Mouse (Mus musculus): ENCODE measurements around the gene Hoxa3. TPM values are rescaled to one million over a fixed set of nuclear protein-coding genes. Genes with fewer than 3 reads are reported as not detected.

The Hoxa3 gene
- polyA plus RNA-seq, 1 experiment from 2014 or later, result 0.86 TPM

DNA sequence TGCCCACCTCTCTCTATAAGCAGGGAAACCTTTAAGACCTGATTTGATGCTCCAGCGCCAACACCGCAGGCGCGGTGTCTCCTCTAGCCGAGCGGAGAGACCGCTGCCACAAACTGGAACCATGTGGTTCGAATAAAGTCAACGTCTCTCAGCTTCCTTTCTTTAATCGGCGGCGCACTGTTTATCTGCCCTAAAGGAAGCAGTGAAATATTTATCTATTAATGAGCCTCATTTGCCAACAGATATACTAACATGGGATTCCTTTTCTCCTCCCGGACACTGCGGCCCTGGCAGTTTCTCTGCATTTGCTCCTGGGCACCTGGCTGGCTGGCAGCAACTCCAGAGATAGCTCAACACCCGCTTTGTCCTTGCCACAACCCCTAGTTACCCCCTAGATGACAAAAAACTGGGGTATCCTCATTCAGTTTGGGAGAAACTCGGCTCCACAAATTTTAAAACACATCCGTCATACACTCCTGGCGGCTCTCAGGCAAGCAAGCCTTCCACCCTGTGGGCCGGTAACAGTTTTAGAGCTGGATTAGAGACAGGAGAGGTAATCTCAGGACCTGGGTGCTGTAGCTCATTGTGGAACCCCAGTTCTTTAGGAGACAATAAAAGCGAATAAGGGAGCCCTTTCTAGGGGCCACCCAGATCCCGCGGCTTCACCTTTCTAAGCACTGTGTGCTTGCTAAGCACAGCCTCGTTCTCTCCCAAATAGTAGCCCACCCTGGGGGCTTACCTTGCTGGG lies 4.9 kb upstream of the Hoxa3 start:
- 5% methylated on average over 23 of the region's 23 CpGs for WGBS
- H3K4me2 ChIP-seq (ENCODE audit: low read length), result 0 out of 2 replicates have a peak overlapping the region, but pooled peaks have one; percentile 45
- no peak overlapping the region for H3K9ac ChIP-seq (ENCODE audit: low read length)
- no peak for ATAC-seq (ENCODE audit: insufficient number of reproducible peaks, insufficient read depth, low FRiP score, low read depth)
- H3K9me3 ChIP-seq (ENCODE audit: control insufficient read depth, low read length), result no peaks in the 10 kb centered on the region
- peak overlapping the region in 1 of 2 experiments; percentile 24; a peak in 1 of 4 replicates for H3K4me3 ChIP-seq (ENCODE audit: control insufficient read depth in 1 of 2, insufficient read depth in 1 of 2, low read depth in 1 of 2, low read length in 2 of 2)
- H3K27me3 ChIP-seq (ENCODE audit: control insufficient read depth, insufficient read depth, low read length), result peaks cover 100% of the 10 kb centered on the region
- no peak overlapping the region for H3K27ac ChIP-seq (replicated peaks in 1 of 2; ENCODE audit: control insufficient read depth in 1 of 2, insufficient read depth in 1 of 2, low read depth in 2 of 2, low read length in 2 of 2)
- peaks cover 2 to 17% of the 10 kb centered on the region in 2 experiments; a peak in 1 of 4 replicates for H3K4me1 ChIP-seq (ENCODE audit: control insufficient read depth in 2 of 2, insufficient read depth in 2 of 2, low read length in 2 of 2)
- no peaks in the 10 kb centered on the region for H3K36me3 ChIP-seq (ENCODE audit: control insufficient read depth, insufficient read depth, low read length)

DNA sequence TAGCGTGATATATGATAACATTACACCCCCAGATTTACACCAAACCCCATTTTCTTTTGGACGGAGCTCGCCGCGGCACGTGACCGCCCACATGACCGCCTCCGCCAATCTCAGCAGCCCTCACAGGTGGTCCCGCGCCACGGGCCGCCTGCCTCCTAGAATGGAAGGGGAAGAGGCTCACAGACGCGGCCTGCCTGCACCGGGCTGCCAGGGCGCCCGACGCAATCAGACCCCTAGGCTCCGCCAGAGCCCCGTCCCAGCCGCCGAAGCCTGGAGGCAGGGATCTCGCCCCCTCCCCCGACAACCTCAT lies 4.3 kb upstream of the Hoxa3 start:
- ATAC-seq (ENCODE audit: insufficient number of reproducible peaks, insufficient read depth, low FRiP score, low read depth), result no peak
- H3K4me1 ChIP-seq (ENCODE audit: control insufficient read depth in 2 of 2, insufficient read depth in 2 of 2, low read length in 2 of 2), result peaks cover 2 to 20% of the 10 kb centered on the region in 2 experiments; a peak in 1 of 4 replicates
- no peak overlapping the region for H3K9ac ChIP-seq (ENCODE audit: low read length)
- no peak overlapping the region for H3K27ac ChIP-seq (replicated peaks in 1 of 2; ENCODE audit: control insufficient read depth in 1 of 2, insufficient read depth in 1 of 2, low read depth in 2 of 2, low read length in 2 of 2)
- peaks cover 100% of the 10 kb centered on the region for H3K27me3 ChIP-seq (ENCODE audit: control insufficient read depth, insufficient read depth, low read length)
- H3K4me3 ChIP-seq (ENCODE audit: control insufficient read depth in 1 of 2, insufficient read depth in 1 of 2, low read depth in 1 of 2, low read length in 2 of 2), result peak overlapping the region; percentile 4 to 24; a peak in 3 of 4 replicates
- H3K4me2 ChIP-seq (ENCODE audit: low read length), result peak overlapping the region; percentile 45
- no peaks in the 10 kb centered on the region for H3K36me3 ChIP-seq (ENCODE audit: control insufficient read depth, insufficient read depth, low read length)
- under 1% methylated on average over 25 of the region's 25 CpGs for WGBS
- no peaks in the 10 kb centered on the region for H3K9me3 ChIP-seq (ENCODE audit: control insufficient read depth, low read length)

GRCm38 (mm10) chr6:52216691-52217458 lies 3.7 kb upstream of the Hoxa3 start:
- Histone ChIP-seq H3K4me3 (ENCODE audit: control insufficient read depth in 1 of 2, insufficient read depth in 1 of 2, low read depth in 1 of 2, low read length in 2 of 2) (peak overlapping the region; percentile 4 to 24; a peak in 3 of 4 replicates), H3K4me1 (ENCODE audit: control insufficient read depth in 2 of 2, insufficient read depth in 2 of 2, low read length in 2 of 2) (peaks cover 2 to 19% of the 10 kb centered on the region in 2 experiments; a peak in 1 of 4 replicates), H3K27me3 (ENCODE audit: control insufficient read depth, insufficient read depth, low read length) (peaks cover 100% of the 10 kb centered on the region), H3K9me3 (ENCODE audit: control insufficient read depth, low read length) (no peaks in the 10 kb centered on the region), H3K27ac (replicated peaks in 1 of 2; ENCODE audit: control insufficient read depth in 1 of 2, insufficient read depth in 1 of 2, low read depth in 2 of 2, low read length in 2 of 2) (no peak overlapping the region), H3K36me3 (ENCODE audit: control insufficient read depth, insufficient read depth, low read length) (no peaks in the 10 kb centered on the region), H3K9ac (ENCODE audit: low read length) (no peak overlapping the region), H3K4me2 (ENCODE audit: low read length) (peak overlapping the region; percentile 45)
- 3% methylated on average over 60 of the region's 60 CpGs for WGBS
- ATAC-seq (ENCODE audit: insufficient number of reproducible peaks, insufficient read depth, low FRiP score, low read depth), result no peak

DNA sequence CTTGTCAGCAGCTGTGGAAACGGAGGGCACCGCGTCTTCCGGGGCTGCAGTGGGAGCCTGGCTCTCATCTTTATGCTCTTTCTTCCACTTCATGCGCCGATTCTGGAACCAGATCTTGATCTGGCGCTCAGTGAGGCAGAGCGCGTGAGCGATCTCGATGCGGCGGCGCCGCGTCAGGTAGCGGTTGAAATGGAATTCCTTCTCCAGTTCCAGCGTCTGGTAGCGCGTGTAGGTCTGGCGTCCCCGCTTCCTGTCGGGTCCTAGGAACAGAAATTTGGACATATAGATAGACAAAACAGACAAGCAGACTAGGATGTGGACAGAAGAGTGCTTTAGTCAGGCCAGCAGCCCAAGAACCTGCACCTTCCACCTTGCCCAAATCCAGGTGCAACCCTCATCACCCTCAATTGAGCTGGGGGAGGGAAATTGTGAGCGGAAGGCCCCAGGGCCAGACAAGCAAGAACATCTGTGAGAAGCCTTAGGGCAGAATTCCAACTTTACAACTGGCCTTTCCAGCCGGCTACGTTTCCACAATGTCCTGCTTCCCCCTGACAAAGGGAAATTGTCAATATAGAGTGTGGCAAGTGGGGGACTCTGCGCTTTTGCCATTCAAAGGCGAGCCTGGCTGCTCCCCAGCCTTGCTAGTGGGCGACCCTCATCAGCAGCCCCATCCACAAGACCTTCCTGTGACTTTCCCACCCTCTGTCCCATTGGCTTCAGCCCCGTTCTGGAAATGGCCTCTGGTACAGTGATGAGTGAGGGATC lies 2.8 kb upstream of the Hoxa3 start:
- no peak overlapping the region for H3K4me3 ChIP-seq (ENCODE audit: control insufficient read depth in 1 of 2, insufficient read depth in 1 of 2, low read depth in 1 of 2, low read length in 2 of 2)
- 1% methylated on average over 30 of the region's 30 CpGs for WGBS
- no peaks in the 10 kb centered on the region for H3K36me3 ChIP-seq (ENCODE audit: control insufficient read depth, insufficient read depth, low read length)
- H3K9me3 ChIP-seq (ENCODE audit: control insufficient read depth, low read length), result no peaks in the 10 kb centered on the region
- H3K9ac ChIP-seq (ENCODE audit: low read length), result no peak overlapping the region
- ATAC-seq (ENCODE audit: insufficient number of reproducible peaks, insufficient read depth, low FRiP score, low read depth), result no peak
- H3K4me2 ChIP-seq (ENCODE audit: low read length), result no peak overlapping the region
- H3K4me1 ChIP-seq (ENCODE audit: control insufficient read depth in 2 of 2, insufficient read depth in 2 of 2, low read length in 2 of 2), result peaks cover 3 to 14% of the 10 kb centered on the region in 2 experiments; a peak in 2 of 4 replicates
- peaks cover 100% of the 10 kb centered on the region for H3K27me3 ChIP-seq (ENCODE audit: control insufficient read depth, insufficient read depth, low read length)
- no peak overlapping the region for H3K27ac ChIP-seq (replicated peaks in 1 of 2; ENCODE audit: control insufficient read depth in 1 of 2, insufficient read depth in 1 of 2, low read depth in 2 of 2, low read length in 2 of 2)

DNA sequence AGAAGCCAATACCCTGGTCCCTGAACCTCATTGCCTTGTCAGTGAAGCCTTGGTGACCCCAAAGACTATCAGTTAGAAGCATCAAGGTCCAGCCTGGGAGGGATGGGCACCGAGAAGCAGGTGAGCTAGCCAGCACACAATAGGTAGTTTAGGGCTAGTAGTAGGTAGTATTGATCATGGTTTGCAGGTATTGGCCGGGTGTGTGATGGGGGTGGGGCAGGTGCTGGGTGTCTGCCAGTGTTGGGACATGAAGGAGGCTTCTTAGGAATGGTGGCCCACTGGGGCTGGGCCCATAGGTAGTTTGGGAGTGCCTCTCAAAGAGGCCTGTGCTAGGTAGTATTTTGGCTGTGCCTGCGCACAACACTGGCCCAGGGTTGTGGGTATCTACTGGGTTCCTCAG lies 1.9 kb upstream of the Hoxa3 start:
- Histone ChIP-seq H3K36me3 (ENCODE audit: control insufficient read depth, insufficient read depth, low read length) (no peaks in the 10 kb centered on the region), H3K4me2 (ENCODE audit: low read length) (no peak overlapping the region), H3K27ac (replicated peaks in 1 of 2; ENCODE audit: control insufficient read depth in 1 of 2, insufficient read depth in 1 of 2, low read depth in 2 of 2, low read length in 2 of 2) (no peak overlapping the region), H3K4me1 (ENCODE audit: control insufficient read depth in 2 of 2, insufficient read depth in 2 of 2, low read length in 2 of 2) (peaks cover 3 to 14% of the 10 kb centered on the region in 2 experiments; a peak in 2 of 4 replicates), H3K4me3 (ENCODE audit: control insufficient read depth in 1 of 2, insufficient read depth in 1 of 2, low read depth in 1 of 2, low read length in 2 of 2) (no peak overlapping the region), H3K9me3 (ENCODE audit: control insufficient read depth, low read length) (no peaks in the 10 kb centered on the region), H3K27me3 (ENCODE audit: control insufficient read depth, insufficient read depth, low read length) (peaks cover 100% of the 10 kb centered on the region), H3K9ac (ENCODE audit: low read length) (no peak overlapping the region)
- no peak for ATAC-seq (ENCODE audit: insufficient number of reproducible peaks, insufficient read depth, low FRiP score, low read depth)
- WGBS, result 13% methylated on average over 3 of the region's 3 CpGs

DNA sequence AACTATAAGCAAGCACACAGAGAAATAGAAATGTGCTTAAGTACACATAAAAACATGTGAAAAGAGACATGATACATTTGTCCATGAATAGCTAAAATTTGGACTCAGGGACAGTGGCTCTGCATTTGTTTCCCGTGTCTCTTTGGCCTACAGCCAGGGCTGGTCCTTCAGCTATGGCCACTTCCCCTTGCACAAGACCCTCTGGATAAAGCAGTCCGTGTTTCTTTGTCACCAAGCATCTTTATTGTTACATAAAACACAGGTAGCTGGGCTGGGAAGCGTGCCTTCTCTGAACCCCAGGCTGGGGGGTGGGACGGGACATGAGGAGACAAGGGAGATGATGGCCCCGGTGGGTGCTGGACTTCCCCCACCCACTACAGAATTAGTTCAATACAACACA lies 1.1 kb upstream of the Hoxa3 start:
- H3K36me3 ChIP-seq (ENCODE audit: control insufficient read depth, insufficient read depth, low read length), result no peaks in the 10 kb centered on the region
- no peak overlapping the region for H3K27ac ChIP-seq (replicated peaks in 1 of 2; ENCODE audit: control insufficient read depth in 1 of 2, insufficient read depth in 1 of 2, low read depth in 2 of 2, low read length in 2 of 2)
- peaks cover 100% of the 10 kb centered on the region for H3K27me3 ChIP-seq (ENCODE audit: control insufficient read depth, insufficient read depth, low read length)
- H3K4me1 ChIP-seq (ENCODE audit: control insufficient read depth in 2 of 2, insufficient read depth in 2 of 2, low read length in 2 of 2), result peaks cover 3 to 14% of the 10 kb centered on the region in 2 experiments; a peak in 2 of 4 replicates
- H3K4me3 ChIP-seq (ENCODE audit: control insufficient read depth in 1 of 2, insufficient read depth in 1 of 2, low read depth in 1 of 2, low read length in 2 of 2), result no peak overlapping the region
- no peak overlapping the region for H3K4me2 ChIP-seq (ENCODE audit: low read length)
- no peaks in the 10 kb centered on the region for H3K9me3 ChIP-seq (ENCODE audit: control insufficient read depth, low read length)
- no peak for ATAC-seq (ENCODE audit: insufficient number of reproducible peaks, insufficient read depth, low FRiP score, low read depth)
- WGBS, result 11% methylated on average over 5 of the region's 5 CpGs
- no peak overlapping the region for H3K9ac ChIP-seq (ENCODE audit: low read length)

GRCm38 (mm10) chr6:52212556-52213118 lies 499 bp downstream of the Hoxa3 start:
- WGBS, result 1% methylated on average over 22 of the region's 22 CpGs
- Histone ChIP-seq H3K4me3 (ENCODE audit: control insufficient read depth in 1 of 2, insufficient read depth in 1 of 2, low read depth in 1 of 2, low read length in 2 of 2) (peak overlapping the region; percentile 3 to 29; a peak in 2 of 4 replicates), H3K27ac (replicated peaks in 1 of 2; ENCODE audit: control insufficient read depth in 1 of 2, insufficient read depth in 1 of 2, low read depth in 2 of 2, low read length in 2 of 2) (no peak overlapping the region), H3K4me1 (ENCODE audit: control insufficient read depth in 2 of 2, insufficient read depth in 2 of 2, low read length in 2 of 2) (peaks cover 3 to 17% of the 10 kb centered on the region in 2 experiments; a peak in 2 of 4 replicates), H3K36me3 (ENCODE audit: control insufficient read depth, insufficient read depth, low read length) (no peaks in the 10 kb centered on the region), H3K9ac (ENCODE audit: low read length) (no peak overlapping the region), H3K27me3 (ENCODE audit: control insufficient read depth, insufficient read depth, low read length) (peaks cover 100% of the 10 kb centered on the region), H3K9me3 (ENCODE audit: control insufficient read depth, low read length) (no peaks in the 10 kb centered on the region), H3K4me2 (ENCODE audit: low read length) (peak overlapping the region; percentile 51)
- no peak for ATAC-seq (ENCODE audit: insufficient number of reproducible peaks, insufficient read depth, low FRiP score, low read depth)
